Mouse (Mus musculus): ENCODE results near the gene Ikzf2. TPM values are rescaled to one million over a fixed set of nuclear protein-coding genes. Genes with fewer than 3 reads are reported as not detected.

The Ikzf2 gene
- total RNA-seq, 2 experiments from 2014 or later: 5.7 to 5.9 TPM

Other genes starting within 250 kb of the Ikzf2 start
- gene Spag16, start 139.7 kb upstream of the Ikzf2 start, total RNA-seq (2021): under 1 TPM in 1 of 2 experiments, not detected in 1; 0.24 TPM